Mouse (Mus musculus) thymus, adult 2 months (tissue): ENCODE measurements around the gene Mbd3l2.

Experiments used
- CTCF ChIP-seq: fragments of 200-500 bp; IDR thresholded peaks from 2 replicates; pipeline ENCODE4 v1.5.1; 2012; ENCODE audit warnings: mild to moderate bottlenecking, control low read depth, low read length, moderate library complexity, borderline replicate concordance; ENCODE audit not compliant: control insufficient read depth, poor library complexity, insufficient read depth; ENCODE audit errors: extremely low read depth
- POLR2A ChIP-seq: fragments of 200-500 bp; IDR thresholded peaks from 2 replicates; pipeline ENCODE4 v1.6.1; 2012; ENCODE audit warnings: mild to moderate bottlenecking, low read length, control low read depth, moderate library complexity; ENCODE audit not compliant: control insufficient read depth, poor library complexity, insufficient read depth; ENCODE audit errors: extremely low read depth

DNA sequence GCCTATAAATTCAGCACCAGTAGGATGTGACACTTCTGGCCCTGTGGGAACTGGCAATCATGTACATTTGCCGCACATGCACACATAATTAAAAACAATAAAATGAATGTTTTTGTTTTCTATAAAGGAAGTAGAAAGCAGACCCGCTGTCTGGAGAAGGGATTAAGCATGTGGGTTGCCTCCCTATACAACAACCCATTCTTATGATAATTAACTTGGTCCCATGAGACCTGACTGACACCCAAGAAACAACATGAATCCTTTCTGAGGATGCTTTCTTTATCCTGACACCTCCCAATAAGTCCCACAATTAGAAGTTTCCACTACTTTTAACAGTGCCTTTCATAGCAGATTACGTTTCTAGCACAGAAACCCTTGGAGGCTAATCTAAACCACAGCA is 36.9 kb downstream of the Mbd3l2 start:
- no peak for TF ChIP-seq CTCF
- TF ChIP-seq POLR2A = no peak
